ENCODE assay signal across 8 mouse cellular contexts in genomic region chr17:56468870-56469269, GRCm38 (mm10). TPM values are rescaled to one million over a fixed set of nuclear protein-coding genes. Genes with fewer than 3 reads are reported as not detected.
A peak's percentile ranks its signal among the peaks of the same experiment; 100 is the strongest.
DNase-seq lines count a peak whose midpoint lies in the region; ATAC-seq and TF ChIP-seq lines count a peak whose summit lies in the region.
"Had no signal": no experiment of that assay in that cellular context is flagged by ENCODE, and none has a peak within 500 bp of the region (broad histone marks: within the 10 kb centered on the region; RNA-seq: fewer than 3 reads in every experiment).

No protein-coding gene starts in this region.

- peak overlapping the region; percentile 60; the same call in 1 of the 2 replicates for H3K4me2 ChIP-seq in lung, embryonic 14.5 days

- no peak for TF ChIP-seq CTCF in lung, embryonic 14.5 days (IDR thresholded peaks at IDR 0.05; ENCODE audit: low read depth)
- TF ChIP-seq CTCF in lung, adult 2 months (IDR thresholded peaks at IDR 0.05; ENCODE audit: insufficient read depth, low read length): no peak

- peak; percentile 45 for DNase-seq in lung, embryonic 14.5 days
- no peak for DNase-seq in lung, adult 2 months
- peak; percentile 51 to 78 for DNase-seq in left cerebral cortex, postnatal 14 days (ENCODE audit: low spot score in 2 of 2)
- DNase-seq in right cerebral cortex, postnatal 14 days: peak; percentile 52
- no peak for DNase-seq in spleen, adult 18-20 months
- no peak for DNase-seq in testis, postnatal 10 days (ENCODE audit: low spot score)

- H3K36me3 ChIP-seq in lung, embryonic 14.5 days (ENCODE audit: insufficient read depth): no peaks in the 10 kb centered on the region

- H3K4me1 ChIP-seq in lung, embryonic 14.5 days (ENCODE audit: insufficient read depth): peaks cover 26% of the 10 kb centered on the region
- peaks cover 21% of the 10 kb centered on the region for H3K4me1 ChIP-seq in lung, adult 2 months (ENCODE audit: control insufficient read depth, insufficient read depth, low read length)

- H3K9me3 ChIP-seq in lung, embryonic 14.5 days (ENCODE audit: low read depth, low read length): no peaks in the 10 kb centered on the region

- H3K27me3 ChIP-seq in lung, embryonic 14.5 days (ENCODE audit: insufficient read depth, low read length): peaks cover 16% of the 10 kb centered on the region

- ATAC-seq in lung, embryonic 14.5 days (ENCODE audit: insufficient read depth): peak; percentile 13; the same call in 1 of the 2 replicates
- ATAC-seq in granulocyte monocyte progenitor cell, adult 5-6 weeks (replicated peaks; ENCODE audit: poor library complexity, severe bottlenecking): peak; percentile 73

- H3K27ac ChIP-seq in lung, embryonic 14.5 days (ENCODE audit: low read depth): peak overlapping the region; percentile 46; the same call in 1 of the 2 replicates

- intact Hi-C loops in left cerebral cortex, postnatal 14 days (cut with DNase I): no loop called here

- no peak for TF ChIP-seq POLR2A in lung, adult 2 months (IDR thresholded peaks at IDR 0.05; ENCODE audit: borderline replicate concordance, extremely low read depth, low read depth, low read length)

- H3K9ac ChIP-seq in lung, embryonic 14.5 days: no peak overlapping the region

- H3K4me3 ChIP-seq in lung, embryonic 14.5 days (ENCODE audit: low read depth, low read length): no peak overlapping the region
- no peak overlapping the region for H3K4me3 ChIP-seq in lung, adult 2 months (replicated peaks; ENCODE audit: extremely low read depth, low read depth, low read length)

- 33% methylated on average over 7 of the region's 7 CpGs for WGBS in lung, embryonic 14.5 days
- 35% methylated on average over 7 of the region's 7 CpGs for WGBS in lung, adult 2 months

RNA-seq across cellular contexts. Expression of gene Ptprs, which starts 7.4 kb away (rescaled TPM):
- 96.8 and 112 TPM in 2 replicates for polyA plus RNA-seq in lung, embryonic 14.5 days (2014; fragmentation: Nextera tagmentation; extraction: Ambion mirVana)
- polyA plus RNA-seq in lung, adult 2 months (2012; rRNA removed): 128 and 171 TPM in 2 replicates
- total RNA-seq in granulocyte monocyte progenitor cell, adult 5-6 weeks (2014; fragmentation: Nextera tagmentation): 62.2 and 73.5 TPM in 2 replicates
- total RNA-seq in granulocyte monocyte progenitor cell, adult 5-6 weeks (2017): 45.1 and 59.2 TPM in 2 replicates
- 100 to 1,000 TPM; 644 to 661 TPM for total RNA-seq in left cerebral cortex, postnatal 14 days (2021)

RNA-seq across cellular contexts. Expression of gene Znrf4, which starts 43.4 kb away (rescaled TPM):
- polyA plus RNA-seq in lung, embryonic 14.5 days (2014; fragmentation: Nextera tagmentation; extraction: Ambion mirVana): not detected in 2 replicates
- polyA plus RNA-seq in lung, adult 2 months (2012; rRNA removed): 0.17 and 0.22 TPM in 2 replicates
- total RNA-seq in granulocyte monocyte progenitor cell, adult 5-6 weeks (2014; fragmentation: Nextera tagmentation): not detected in 2 replicates
- not detected in 2 replicates for total RNA-seq in granulocyte monocyte progenitor cell, adult 5-6 weeks (2017)
- not detected for total RNA-seq in left cerebral cortex, postnatal 14 days (2021)
- polyA plus RNA-seq: limb, embryonic 11.5 days had no signal

Comparison
In these comparisons a context has a peak if more than half of its experiments do, and no peak if none do; other contexts are left out.
1. DNase-seq: peak in lung, embryonic 14.5 days (single experiment), left cerebral cortex, postnatal 14 days (2 of 2) and right cerebral cortex, postnatal 14 days (single experiment); none in lung, adult 2 months (single experiment), spleen, adult 18-20 months (0 of 2) and testis, postnatal 10 days (single experiment).
2. RNA of gene Ptprs, which starts 7.4 kb away (total RNA-seq): 644 to 661 TPM in left cerebral cortex, postnatal 14 days; 45.1 to 73.5 TPM in granulocyte monocyte progenitor cell, adult 5-6 weeks; every median in the first group is over 4 times any median in the second.